Mouse (Mus musculus) testis, adult 2 months (tissue): ENCODE results near the gene Atp5e. TPM values are rescaled to one million over a fixed set of nuclear protein-coding genes. Genes with fewer than 3 reads are reported as not detected.
A peak's percentile ranks its signal among the peaks of the same experiment; 100 is the strongest.

Source experiments
- H3K27ac ChIP-seq: fragments of 200-500 bp; 2 replicates; pipeline ENCODE4 v1.5.1; 2012; ENCODE audit warnings: low read depth, low read length; ENCODE audit not compliant: control insufficient read depth, insufficient read depth
- H3K27me3 ChIP-seq: fragments of 200-500 bp; 2 replicates; pipeline ENCODE4 v1.6.1; 2012; ENCODE audit warnings: mild to moderate bottlenecking, low read length, moderate library complexity; ENCODE audit not compliant: control insufficient read depth, insufficient read depth
- H3K36me3 ChIP-seq: fragments of 200-500 bp; 2 replicates; pipeline ENCODE4 v1.6.1; 2012; ENCODE audit warnings: mild to moderate bottlenecking, low read length; ENCODE audit not compliant: control insufficient read depth, insufficient read depth
- H3K4me1 ChIP-seq: fragments of 200-500 bp; 2 replicates; pipeline ENCODE4 v1.6.1; 2012; ENCODE audit warnings: low read length; ENCODE audit not compliant: control insufficient read depth, insufficient read depth
- H3K4me3 ChIP-seq: fragments of 200-500 bp; 2 replicates; pipeline ENCODE4 v1.5.1; 2012; ENCODE audit warnings: low read depth, mild to moderate bottlenecking, low read length, moderate library complexity, mixed read lengths; ENCODE audit not compliant: control insufficient read depth
- CTCF ChIP-seq: fragments of 200-500 bp; IDR thresholded peaks from 2 replicates; pipeline ENCODE4 v1.5.1; 2012; ENCODE audit warnings: low read depth, mild to moderate bottlenecking, inconsistent platforms, low read length, moderate library complexity; ENCODE audit not compliant: control insufficient read depth, insufficient read depth, insufficient replicate concordance
- POLR2A ChIP-seq: fragments of 200-500 bp; IDR thresholded peaks from 2 replicates; pipeline ENCODE4 v1.6.1; 2012; ENCODE audit warnings: low read depth, mild to moderate bottlenecking, inconsistent platforms, low read length, moderate library complexity; ENCODE audit not compliant: control insufficient read depth
- polyA plus RNA-seq: library from polyadenylated mRNA; depleted of rRNA; stranded (reverse); fragments of >200 nt; gene quantifications from 2 replicates; pipeline ENCODE4 v1.2.3, GENCODE M21; 2012

Gene Atp5e
- polyA plus RNA-seq, 1 experiment: 286 TPM

GRCm38 (mm10) chr2:174439450-174439838, 24.5 kb downstream of the Atp5e start:
- TF ChIP-seq POLR2A (no peak), CTCF (no peak)
- Histone ChIP-seq H3K36me3 (no peaks in the 10 kb centered on the region), H3K27ac (no peak overlapping the region), H3K4me3 (no peak overlapping the region), H3K27me3 (no peaks in the 10 kb centered on the region), H3K4me1 (peaks cover 9% of the 10 kb centered on the region)

DNA sequence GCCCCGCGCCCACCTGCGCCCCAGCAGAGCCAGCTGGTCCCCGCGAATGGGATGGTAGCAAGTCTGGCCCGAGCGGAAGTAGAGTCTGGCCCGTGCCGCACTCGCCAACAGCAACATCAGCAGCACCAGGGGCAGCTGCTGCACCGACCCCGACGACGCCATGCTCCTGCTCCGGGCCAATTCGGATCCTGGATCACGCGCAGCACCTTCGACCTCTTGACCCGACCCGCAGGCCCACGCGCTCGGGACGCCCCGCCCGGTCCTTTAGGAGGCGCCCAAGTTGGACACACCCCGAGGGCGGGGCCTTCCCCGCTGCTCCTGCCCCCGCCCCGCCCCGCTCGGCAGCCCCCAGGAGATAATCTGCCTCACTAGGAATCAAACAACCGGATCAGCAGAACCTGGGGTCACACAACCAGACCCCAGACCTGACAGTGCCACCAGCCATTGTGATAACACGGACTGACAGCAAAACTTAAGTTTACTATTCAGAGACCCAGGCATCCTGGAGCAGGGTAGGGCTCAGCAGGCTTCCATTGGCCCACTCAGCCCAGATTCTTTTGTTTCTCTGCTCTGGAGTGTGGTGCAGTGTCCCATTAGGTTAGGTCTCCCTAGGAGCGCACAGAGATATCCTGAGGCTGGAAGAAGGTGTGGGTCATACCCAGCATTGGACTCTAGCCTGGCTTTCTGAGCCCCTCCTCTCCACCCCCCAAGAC, 25.0 kb downstream of the Atp5e start, which contains the start of gene Ctsz:
TSS of gene Ctsz (minus strand) at position 303 of the 713 bp plus-strand sequence.
- H3K36me3 ChIP-seq: no peaks in the 10 kb centered on the region
- peak within 1 kb of the TSS; percentile 75 for H3K4me3 ChIP-seq
- H3K4me1 ChIP-seq: peaks cover 9% of the 10 kb centered on the region
- no peaks in the 10 kb centered on the region for H3K27me3 ChIP-seq
- no peak for TF ChIP-seq CTCF
- H3K27ac ChIP-seq: no peak within 1 kb of the TSS

DNA sequence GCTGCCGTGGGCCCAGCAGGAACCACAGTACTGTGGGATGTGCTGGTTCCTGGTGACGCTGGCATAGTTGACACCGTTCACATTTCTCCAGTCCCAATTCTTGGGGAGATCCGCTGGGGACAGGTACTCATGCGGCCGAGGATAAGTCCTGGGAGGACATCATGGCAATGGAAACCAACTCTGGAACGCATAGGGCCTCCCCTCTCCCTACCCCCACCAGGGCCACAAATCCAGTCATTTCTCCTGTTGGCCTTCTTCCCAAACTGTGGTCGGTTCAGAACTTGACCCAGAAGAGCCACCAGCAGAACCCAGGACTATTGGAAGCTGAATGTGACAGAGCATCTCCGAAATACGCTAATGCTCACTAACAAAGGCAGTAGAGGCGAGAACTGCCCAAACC, 25.7 kb downstream of the Atp5e start:
- H3K27ac ChIP-seq: no peak overlapping the region
- peaks cover 9% of the 10 kb centered on the region for H3K4me1 ChIP-seq
- H3K27me3 ChIP-seq: no peaks in the 10 kb centered on the region
- peak overlapping the region; percentile 75; the same call in 1 of the 2 replicates for H3K4me3 ChIP-seq
- TF ChIP-seq POLR2A (no peak), CTCF (no peak)
- no peaks in the 10 kb centered on the region for H3K36me3 ChIP-seq

GRCm38 (mm10) chr2:174437697-174437982, 26.3 kb downstream of the Atp5e start:
- Histone ChIP-seq H3K4me1 (peaks cover 9% of the 10 kb centered on the region), H3K27me3 (no peaks in the 10 kb centered on the region), H3K36me3 (no peaks in the 10 kb centered on the region), H3K27ac (no peak overlapping the region), H3K4me3 (no peak overlapping the region)
- no peak for TF ChIP-seq CTCF

DNA sequence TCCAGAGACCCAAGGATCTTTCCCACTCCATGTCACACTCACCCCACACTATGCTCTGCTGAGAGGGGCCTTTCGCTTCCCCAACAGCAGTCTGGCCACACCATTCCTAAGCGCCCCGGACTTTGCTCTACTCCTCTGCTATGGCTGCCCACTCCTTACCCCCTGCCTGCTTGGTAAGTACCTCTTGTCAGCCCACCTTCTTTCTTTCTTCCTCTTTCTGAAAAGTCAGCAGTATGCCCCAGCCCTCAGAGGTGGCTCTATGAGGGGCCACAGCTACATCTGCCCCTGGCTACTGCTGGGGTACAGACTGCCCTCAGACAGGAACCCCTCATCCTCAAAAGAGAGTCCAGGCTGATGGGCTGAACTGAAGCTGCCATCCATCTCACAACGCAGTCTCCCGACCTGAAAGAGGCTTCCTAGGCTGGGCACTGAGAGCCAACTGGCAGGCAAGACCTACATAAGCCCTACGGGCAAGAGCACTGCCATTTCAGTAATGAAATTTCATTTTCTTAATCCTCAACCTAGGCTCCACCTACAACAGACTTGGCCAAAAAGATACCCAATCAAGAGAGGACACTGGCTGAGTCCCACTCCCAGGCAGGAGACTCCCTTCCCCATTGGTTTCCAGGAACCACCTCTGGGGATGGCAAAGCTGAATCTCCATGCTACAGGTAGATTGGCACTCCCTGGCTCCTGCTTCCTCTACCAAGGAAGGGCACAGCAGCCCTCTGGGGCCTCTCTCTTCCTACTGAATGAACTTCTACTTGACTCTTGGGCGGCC, 26.8 kb downstream of the Atp5e start:
- Histone ChIP-seq H3K27me3 (no peaks in the 10 kb centered on the region), H3K27ac (no peak overlapping the region), H3K4me3 (no peak overlapping the region), H3K4me1 (peaks cover 9% of the 10 kb centered on the region), H3K36me3 (no peaks in the 10 kb centered on the region)
- TF ChIP-seq POLR2A: no peak
- no peak for TF ChIP-seq CTCF

DNA sequence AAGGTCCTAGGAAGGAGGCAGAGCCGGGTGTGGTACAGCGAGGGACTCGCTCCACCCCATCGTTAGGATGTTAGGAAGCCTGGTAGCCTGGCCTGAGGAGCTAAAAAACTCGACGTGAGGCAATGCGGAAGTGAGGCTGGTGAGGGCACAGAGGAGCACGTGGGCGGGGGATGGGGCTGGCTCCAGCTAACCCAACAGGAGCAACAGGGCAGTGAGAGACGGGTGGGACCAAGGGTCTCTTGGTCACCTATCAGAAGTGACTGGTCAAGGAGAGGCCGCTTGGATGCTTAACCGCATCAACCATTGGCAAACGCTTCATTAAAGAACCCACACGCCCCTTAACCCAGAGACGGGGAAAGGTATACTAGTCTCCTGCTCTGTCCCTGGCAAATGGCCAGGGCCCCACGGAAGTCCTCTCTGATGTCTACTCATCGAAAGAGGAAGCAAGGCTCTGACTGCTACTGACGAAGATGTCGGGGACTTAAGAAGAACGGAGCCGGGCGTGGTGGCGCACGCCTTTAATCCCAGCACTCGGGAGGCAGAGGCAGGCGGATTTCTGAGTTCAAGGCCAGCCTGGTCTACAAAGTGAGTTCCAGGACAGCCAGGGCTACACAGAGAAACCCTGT, 27.7 kb downstream of the Atp5e start:
- H3K27ac ChIP-seq: no peak overlapping the region
- no peaks in the 10 kb centered on the region for H3K36me3 ChIP-seq
- H3K4me1 ChIP-seq: peaks cover 9% of the 10 kb centered on the region
- H3K4me3 ChIP-seq: no peak overlapping the region
- TF ChIP-seq CTCF (no peak), POLR2A (no peak)
- no peaks in the 10 kb centered on the region for H3K27me3 ChIP-seq

DNA sequence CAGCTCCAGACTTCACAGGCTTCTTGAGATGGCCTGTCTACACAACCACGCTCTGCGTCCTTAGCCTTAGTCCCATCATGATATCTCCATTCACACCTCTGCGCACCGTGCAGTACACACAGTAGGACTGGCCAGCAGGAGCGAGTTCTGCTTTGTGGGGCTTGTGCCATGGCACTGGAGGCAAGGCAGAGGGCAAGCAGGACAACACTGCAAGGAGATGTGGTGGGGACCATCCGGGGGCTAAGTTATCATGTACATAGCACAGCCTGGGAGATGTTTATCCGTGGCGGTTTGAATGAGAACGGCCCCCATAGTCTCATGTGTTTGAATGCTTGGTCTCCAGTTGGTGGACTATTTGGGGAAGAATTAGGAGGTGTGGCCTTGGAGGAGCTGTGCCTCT, 29.0 kb downstream of the Atp5e start:
- no peak overlapping the region for H3K4me3 ChIP-seq
- no peaks in the 10 kb centered on the region for H3K27me3 ChIP-seq
- TF ChIP-seq CTCF: no peak
- no peak for TF ChIP-seq POLR2A
- H3K4me1 ChIP-seq: peaks cover 9% of the 10 kb centered on the region
- no peak overlapping the region for H3K27ac ChIP-seq
- no peaks in the 10 kb centered on the region for H3K36me3 ChIP-seq
